Mouse (Mus musculus) megakaryocyte, embryonic 14.5 days (primary cell): Measurements from ENCODE around the gene Upk3a.

Source experiments
- FLI1 ChIP-seq: IDR thresholded peaks from 2 replicates; pipeline ENCODE4 v1.6.1; 2012; ENCODE audit warnings: low read length, inconsistent platforms, mixed read lengths
- GATA1 ChIP-seq: IDR thresholded peaks from 3 replicates; pipeline ENCODE4 v1.6.1; 2012; ENCODE audit warnings: mixed read lengths, low read length, inconsistent platforms, borderline replicate concordance

- TF ChIP-seq GATA1 (no peak), FLI1 (no peak)
Measured at GRCm38 (mm10) chr15:85043116-85043515, 26.2 kb downstream of the Upk3a start.
